Mouse (Mus musculus) MN1 (cell line): Measurements from ENCODE around the gene Ube3c.
"Not testable (repeated sequence)": the region's sequence is repeated elsewhere in the genome, so short reads cannot be mapped to it uniquely, and the experiment has no call there.

Source experiments
- DNase-seq: peaks from one replicate; pipeline ENCODE4 v3.0.0-alpha.2; 2016; ENCODE audit warnings: low spot score

Gene Ube3c

GRCm38 (mm10) chr5:29568848-29569377, at the start of gene Ube3c:
Gene Ube3c (plus strand): TSS chr5:29569242.
- DNase-seq = peak; percentile 97

- DNase-seq = no peak
These were observed 8.9 kb upstream of the Ube3c start for GRCm38 (mm10) chr5:29560111-29560510.

- no peak for DNase-seq
These were observed 8.4 kb upstream of the Ube3c start for GRCm38 (mm10) chr5:29560667-29561066.

GRCm38 (mm10) chr5:29569378-29570280, 587 bp downstream of the Ube3c start:
- DNase-seq = peak; percentile 70

- DNase-seq = not testable (repeated sequence)
These were observed 5.2 kb downstream of the Ube3c start for GRCm38 (mm10) chr5:29574286-29574685.

GRCm38 (mm10) chr5:29575085-29575484, 6.0 kb downstream of the Ube3c start:
- no peak for DNase-seq

- no peak for DNase-seq
These were observed 9.0 kb downstream of the Ube3c start for GRCm38 (mm10) chr5:29577795-29578631.

GRCm38 (mm10) chr5:29583880-29584595, 15.0 kb downstream of the Ube3c start:
- peak; percentile 50 for DNase-seq

GRCm38 (mm10) chr5:29592161-29592560, 23.1 kb downstream of the Ube3c start:
- not testable (repeated sequence) for DNase-seq

- no peak for DNase-seq
These were observed 37.5 kb downstream of the Ube3c start for GRCm38 (mm10) chr5:29606546-29606945.

GRCm38 (mm10) chr5:29625610-29626009, 56.6 kb downstream of the Ube3c start:
- DNase-seq = no peak

- DNase-seq = no peak
These were observed 60.9 kb downstream of the Ube3c start for GRCm38 (mm10) chr5:29629941-29630340.

GRCm38 (mm10) chr5:29631711-29632110, 62.7 kb downstream of the Ube3c start:
- DNase-seq = no peak

GRCm38 (mm10) chr5:29636298-29636697, 67.3 kb downstream of the Ube3c start:
- DNase-seq = no peak

GRCm38 (mm10) chr5:29636884-29637283, 67.8 kb downstream of the Ube3c start:
- DNase-seq = peak; percentile 15

- DNase-seq = no peak
These were observed 72.3 kb downstream of the Ube3c start for GRCm38 (mm10) chr5:29641124-29641884.

- DNase-seq = no peak
These were observed 82.7 kb downstream of the Ube3c start for GRCm38 (mm10) chr5:29651696-29652095.

- DNase-seq = no peak
These were observed 88.7 kb downstream of the Ube3c start for GRCm38 (mm10) chr5:29657590-29658339.

- DNase-seq = not testable (repeated sequence)
These were observed 92.2 kb downstream of the Ube3c start for GRCm38 (mm10) chr5:29661246-29661645.

GRCm38 (mm10) chr5:29665391-29665790, 96.3 kb downstream of the Ube3c start:
- DNase-seq = no peak
